In the genomic region with DNA sequence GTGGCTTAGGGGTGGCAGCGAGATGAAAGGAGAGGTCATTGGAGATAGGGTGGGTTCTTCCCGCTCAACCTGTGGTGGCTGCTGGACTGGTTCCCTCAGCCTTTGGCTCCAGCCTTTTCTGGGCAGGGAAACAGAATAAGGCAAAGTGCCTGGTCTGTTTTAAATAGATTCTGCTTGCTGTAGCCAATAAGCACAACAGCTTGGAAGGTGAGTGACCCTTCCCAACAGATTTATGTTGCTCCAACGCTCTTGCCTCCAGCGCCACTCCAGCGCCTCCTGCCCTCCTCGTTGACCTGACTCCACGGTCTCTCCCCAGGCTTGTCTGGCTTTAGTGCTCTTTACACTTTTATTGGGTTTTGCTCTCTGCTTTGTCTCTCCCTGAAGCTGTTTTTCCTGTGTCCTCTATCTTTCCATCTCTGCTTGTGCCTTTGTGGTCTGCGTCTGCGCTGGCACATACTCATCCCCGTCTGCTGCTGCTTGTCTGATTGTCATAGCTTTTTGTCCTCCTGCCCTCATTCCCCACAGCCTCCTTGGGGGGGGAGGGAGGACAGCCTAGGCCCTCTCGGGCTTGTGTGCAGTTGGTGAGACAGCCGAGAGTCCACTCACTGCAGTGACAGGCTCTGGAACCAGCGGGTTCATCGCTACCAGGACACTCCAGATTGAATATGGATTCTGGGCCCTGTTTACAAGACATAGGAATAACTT, we compare ENCODE assay signal across 11 mouse cellular contexts. TPM values are rescaled to one million over a fixed set of nuclear protein-coding genes. Genes with fewer than 3 reads are reported as not detected.
DNase-seq lines count a peak whose midpoint lies in the region; ATAC-seq and TF ChIP-seq lines count a peak whose summit lies in the region.
"Had no signal": no experiment of that assay in that cellular context is flagged by ENCODE, and none has a peak within 500 bp of the region (broad histone marks: within the 10 kb centered on the region; RNA-seq: fewer than 3 reads in every experiment).

No protein-coding gene starts in this region.

- no peaks in the 10 kb centered on the region for H3K27me3 ChIP-seq in heart, adult 2 months (ENCODE audit: control insufficient read depth, insufficient read depth, low read length)
- peaks cover 3% of the 10 kb centered on the region for H3K27me3 ChIP-seq in heart, embryonic 12.5 days (replicated peaks)
- no peaks in the 10 kb centered on the region for H3K27me3 ChIP-seq in limb, embryonic 10.5 days (ENCODE audit: low read depth, poor library complexity, severe bottlenecking)

- peaks cover 2% of the 10 kb centered on the region; the same call in 1 of the 2 replicates for H3K4me1 ChIP-seq in heart, adult 2 months (ENCODE audit: control insufficient read depth, insufficient read depth, low read length)
- peaks cover 8% of the 10 kb centered on the region for H3K4me1 ChIP-seq in heart, embryonic 12.5 days (replicated peaks)
- peaks cover 15% of the 10 kb centered on the region for H3K4me1 ChIP-seq in limb, embryonic 10.5 days
- H3K4me1 ChIP-seq: liver, embryonic 12.5 days had no signal

- TF ChIP-seq EP300 in heart, adult 2 months (IDR thresholded peaks at IDR 0.05; ENCODE audit: insufficient read depth, low read depth, low read length), result no peak

- no peak for ATAC-seq in heart, embryonic 12.5 days (ENCODE audit: insufficient number of reproducible peaks, low FRiP score)
- no peak for ATAC-seq in erythroblast, adult 5-6 weeks (replicated peaks; ENCODE audit: low FRiP score, poor library complexity, severe bottlenecking)
- ATAC-seq: forebrain, embryonic 16.5 days; liver, embryonic 12.5 days had no signal

- peak overlapping the region; percentile 5; the same call in 1 of the 2 replicates for H3K9ac ChIP-seq in heart, adult 2 months (ENCODE audit: low read depth, low read length)
- H3K9ac ChIP-seq in heart, embryonic 12.5 days, result no peak overlapping the region
- H3K9ac ChIP-seq: liver, embryonic 12.5 days had no signal

- no peak for TF ChIP-seq CTCF in heart, adult 2 months (IDR thresholded peaks at IDR 0.05)
- TF ChIP-seq CTCF in brain, embryonic 14.5 days (IDR thresholded peaks at IDR 0.05; ENCODE audit: borderline replicate concordance, extremely low read depth, insufficient read depth, insufficient read length), result no peak

- H3K79me2 ChIP-seq in heart, adult 2 months (replicated peaks; ENCODE audit: control insufficient read depth, insufficient read depth, low read length), result no peaks in the 10 kb centered on the region

- DNase-seq in heart, adult 2 months, result peak; percentile 37 to 61
- DNase-seq in brain, embryonic 14.5 days (ENCODE audit: low read depth), result peak; percentile 36
- DNase-seq in heart, postnatal 10 days, result peak; percentile 71 to 76
- DNase-seq in limb, embryonic 10.5 days (ENCODE audit: low spot score), result no peak
- no peak for DNase-seq in frontal cortex, postnatal 10 days (ENCODE audit: low spot score in 2 of 2)
- no peak for DNase-seq in cerebellum, adult 18-20 months
- DNase-seq: right cerebral cortex, postnatal 4 days had no signal

- 43% methylated on average over 14 of the region's 14 CpGs for WGBS in heart, adult 2 months
- 64% methylated on average over 14 of the region's 14 CpGs for WGBS in heart, embryonic 12.5 days
- 47% methylated on average over 14 of the region's 14 CpGs for WGBS in limb, embryonic 10.5 days

- intact Hi-C loops in heart, adult 2 months (cut with DNase I), result loop anchor here (5.0 kb wide), 1 partner anchor 70 kb away; no protein-coding TSS in a partner anchor
- intact Hi-C loops in heart, postnatal 10 days (cut with DNase I), result no loop called here

- H3K27ac ChIP-seq in heart, adult 2 months, result peak overlapping the region; percentile 61
- H3K27ac ChIP-seq in heart, embryonic 12.5 days (ENCODE audit: poor library complexity, severe bottlenecking), result no peak overlapping the region
- peak overlapping the region; percentile 66; the same call in 1 of the 2 replicates for H3K27ac ChIP-seq in limb, embryonic 10.5 days
- H3K27ac ChIP-seq: liver, embryonic 12.5 days had no signal

- no peak overlapping the region for H3K4me3 ChIP-seq in heart, adult 2 months
- H3K4me3 ChIP-seq in heart, embryonic 12.5 days, result no peak overlapping the region
- H3K4me3 ChIP-seq in limb, embryonic 10.5 days, result no peak overlapping the region
- H3K4me3 ChIP-seq: liver, embryonic 12.5 days had no signal

- H3K36me3 ChIP-seq in heart, adult 2 months (ENCODE audit: control insufficient read depth, insufficient read depth, low read length), result no peaks in the 10 kb centered on the region
- H3K36me3 ChIP-seq in heart, embryonic 12.5 days, result no peaks in the 10 kb centered on the region
- H3K36me3 ChIP-seq in limb, embryonic 10.5 days, result no peaks in the 10 kb centered on the region
- H3K36me3 ChIP-seq: liver, embryonic 12.5 days had no signal

- H3K4me2 ChIP-seq in heart, embryonic 12.5 days, result no peak overlapping the region
- H3K4me2 ChIP-seq: liver, embryonic 12.5 days had no signal

- no peak for TF ChIP-seq POLR2A in heart, adult 2 months (IDR thresholded peaks at IDR 0.05; ENCODE audit: insufficient read depth, low read depth, low read length)
- no peak for TF ChIP-seq POLR2A in brain, embryonic 14.5 days (IDR thresholded peaks at IDR 0.05; ENCODE audit: borderline replicate concordance, extremely low read depth, insufficient read depth, insufficient read length, poor library complexity, severe bottlenecking)

- H3K9me3 ChIP-seq in heart, embryonic 12.5 days (replicated peaks), result no peaks in the 10 kb centered on the region
- H3K9me3 ChIP-seq in limb, embryonic 10.5 days (replicated peaks), result no peaks in the 10 kb centered on the region
- H3K9me3 ChIP-seq: liver, embryonic 12.5 days had no signal

RNA-seq across cellular contexts. Expression of a gene that starts 10.9 kb away (rescaled TPM):
- total RNA-seq in heart, adult 2 months (2021), result 1 to 10 TPM; 2.0 to 3.0 TPM
- 3.0 and 3.4 TPM in 2 replicates for polyA plus RNA-seq in heart, adult 2 months (2012; rRNA removed)
- 2.1 and 2.2 TPM in 2 replicates for polyA plus RNA-seq in heart, embryonic 12.5 days (2016; fragmentation: Nextera tagmentation; extraction: Ambion mirVana)
- polyA plus RNA-seq in brain, embryonic 14.5 days (2012; rRNA removed), result 13.2 and 28.1 TPM in 2 replicates
- total RNA-seq in heart, postnatal 10 days (2021), result 10 to 100 TPM; 13.4 to 16.0 TPM
- 5.1 and 6.1 TPM in 2 replicates for polyA plus RNA-seq in limb, embryonic 10.5 days (2016; fragmentation: Nextera tagmentation; extraction: Ambion mirVana)
- not detected in 2 replicates for total RNA-seq in erythroblast, adult 5-6 weeks (2015; ENCODE audit: low replicate concordance)
- not detected in 2 replicates for total RNA-seq in erythroblast, adult 5-6 weeks (2017; ENCODE audit: low replicate concordance)

RNA-seq across cellular contexts. Expression of a gene that starts 44.3 kb away (rescaled TPM):
- total RNA-seq in heart, adult 2 months (2021), result 10 to 100 TPM; 12.9 to 16.8 TPM
- polyA plus RNA-seq in heart, adult 2 months (2012; rRNA removed), result 10.2 and 16.4 TPM in 2 replicates
- 19.6 and 21.9 TPM in 2 replicates for polyA plus RNA-seq in heart, embryonic 12.5 days (2016; fragmentation: Nextera tagmentation; extraction: Ambion mirVana)
- 54.5 and 59.5 TPM in 2 replicates for polyA plus RNA-seq in brain, embryonic 14.5 days (2012; rRNA removed)
- total RNA-seq in heart, postnatal 10 days (2021), result 10 to 100 TPM; 12.8 to 13.3 TPM
- polyA plus RNA-seq in limb, embryonic 10.5 days (2016; fragmentation: Nextera tagmentation; extraction: Ambion mirVana), result 25.9 and 29.7 TPM in 2 replicates
- total RNA-seq in erythroblast, adult 5-6 weeks (2015; ENCODE audit: low replicate concordance), result 1.7 and 1.9 TPM in 2 replicates
- 3.1 and 4.2 TPM in 2 replicates for total RNA-seq in erythroblast, adult 5-6 weeks (2017; ENCODE audit: low replicate concordance)

Comparison
In these comparisons a context has a peak if more than half of its experiments do, and no peak if none do; other contexts are left out.
1. DNase-seq: peak in heart, adult 2 months (2 of 2), brain, embryonic 14.5 days (single experiment) and heart, postnatal 10 days (2 of 2); none in limb, embryonic 10.5 days (single experiment), frontal cortex, postnatal 10 days (0 of 2) and cerebellum, adult 18-20 months (0 of 2).